Mouse (Mus musculus): ENCODE measurements around the gene Tcf19. TPM values are rescaled to one million over a fixed set of nuclear protein-coding genes. Genes with fewer than 3 reads are reported as not detected.

Gene Tcf19
- total and polyA plus RNA-seq, 2 experiments from 2014 or later, result 16.6 to 30.9 TPM

GRCm38 (mm10) chr17:35506881-35507280 lies 9.7 kb downstream of the Tcf19 start:
- ATAC-seq, result no peak
- TF ChIP-seq CTCF (IDR thresholded peaks at IDR 0.05; ENCODE audit: low read depth), result no peak

DNA sequence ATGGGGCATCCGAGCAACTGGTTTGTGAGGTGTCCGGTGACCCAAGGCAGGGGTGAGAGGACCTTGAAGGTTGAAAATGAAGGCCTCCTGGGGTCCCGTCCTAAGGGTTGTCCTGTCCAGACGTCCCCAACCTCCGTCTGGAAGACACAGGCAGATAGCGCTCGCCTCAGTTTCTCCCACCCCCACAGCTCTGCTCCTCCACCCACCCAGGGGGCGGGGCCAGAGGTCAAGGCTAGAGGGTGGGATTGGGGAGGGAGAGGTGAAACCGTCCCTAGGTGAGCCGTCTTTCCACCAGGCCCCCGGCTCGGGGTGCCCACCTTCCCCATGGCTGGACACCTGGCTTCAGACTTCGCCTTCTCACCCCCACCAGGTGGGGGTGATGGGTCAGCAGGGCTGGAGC lies 10.8 kb downstream of the Tcf19 start, which contains the start of gene Pou5f1:
Gene Pou5f1, plus strand, starts transcription at position 243 of the 400 bp plus-strand sequence.
- H3K4me1 ChIP-seq (ENCODE audit: insufficient read depth, low read length), result no peaks in the 10 kb centered on the region
- H3K4me2 ChIP-seq (ENCODE audit: low read depth, low read length), result no peak within 1 kb of the TSS
- H3K4me3 ChIP-seq (ENCODE audit: low read length), result no peak within 1 kb of the TSS
- 31% methylated on average over 13 of the region's 13 CpGs for whole genome bisulfite sequencing
- TF ChIP-seq CTCF (IDR thresholded peaks at IDR 0.05; ENCODE audit: low read depth), result no peak
- H3K27me3 ChIP-seq (ENCODE audit: insufficient read depth, low read length), result peaks cover 5% of the 10 kb centered on the region; the same call in 1 of the 2 replicates
- no peak within 1 kb of the TSS for H3K9ac ChIP-seq (replicated peaks; ENCODE audit: low read length)
- DNase-seq (ENCODE audit: low spot score) (no peak), ATAC-seq (no peak)
- no peak within 1 kb of the TSS for H3K27ac ChIP-seq
- H3K9me3 ChIP-seq (ENCODE audit: low read length), result no peaks in the 10 kb centered on the region
- H3K36me3 ChIP-seq (ENCODE audit: insufficient read depth, low read length), result no peaks in the 10 kb centered on the region

More at GRCm38 (mm10) chr17:35506881-35507280, 9.7 kb downstream of the Tcf19 start:
- 21% methylated on average over 10 of the region's 10 CpGs for WGBS
- Histone ChIP-seq H3K27ac (no peak overlapping the region), H3K4me2 (ENCODE audit: low read depth, low read length) (no peak overlapping the region), H3K27me3 (ENCODE audit: insufficient read depth, low read length) (peaks cover 5% of the 10 kb centered on the region; the same call in 1 of the 2 replicates), H3K4me3 (ENCODE audit: low read length) (no peak overlapping the region), H3K4me1 (ENCODE audit: insufficient read depth, low read length) (no peaks in the 10 kb centered on the region), H3K9me3 (ENCODE audit: low read length) (no peaks in the 10 kb centered on the region), H3K36me3 (ENCODE audit: insufficient read depth, low read length) (no peaks in the 10 kb centered on the region), H3K9ac (replicated peaks; ENCODE audit: low read length) (no peak overlapping the region)
- no peak for DNase-seq (ENCODE audit: low spot score)

DNA sequence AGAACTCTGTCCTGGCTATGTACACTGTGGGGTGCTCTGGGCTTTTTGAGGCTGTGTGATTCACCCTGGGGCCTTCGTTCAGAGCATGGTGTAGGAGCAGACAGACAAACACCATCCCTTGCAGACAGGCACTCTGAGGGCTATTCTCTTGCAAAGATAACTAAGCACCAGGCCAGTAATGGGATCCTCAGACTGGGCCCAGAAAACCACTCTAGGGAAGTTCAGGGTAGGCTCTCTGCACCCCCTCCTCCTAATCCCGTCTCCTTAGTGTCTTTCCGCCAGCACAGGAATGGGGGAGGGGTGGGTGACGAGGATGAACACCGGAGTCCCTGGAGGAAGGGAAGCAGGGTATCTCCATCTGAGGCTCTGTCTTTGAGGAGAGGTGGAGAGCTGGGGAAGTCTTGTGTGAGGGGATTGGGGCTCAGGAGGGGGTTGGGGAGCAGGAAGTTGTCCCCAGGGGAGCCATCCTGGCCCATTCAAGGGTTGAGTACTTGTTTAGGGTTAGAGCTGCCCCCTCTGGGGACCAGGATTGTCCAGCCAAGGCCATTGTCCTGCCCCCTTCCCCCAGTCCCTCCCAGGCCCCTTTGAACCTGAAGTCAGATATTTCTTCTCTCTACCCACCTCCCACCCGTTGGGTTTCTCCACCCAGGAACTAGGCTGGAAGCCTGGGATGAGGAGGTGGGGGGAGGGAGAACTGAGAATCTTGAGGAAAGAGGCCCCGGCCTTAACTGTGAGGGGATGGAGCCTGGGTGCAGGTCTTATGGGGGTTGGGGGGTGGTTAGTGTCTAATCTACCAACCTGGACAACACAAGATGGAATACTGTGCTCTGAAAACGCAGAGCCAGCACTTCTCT lies 11.8 kb downstream of the Tcf19 start:
- Histone ChIP-seq H3K9me3 (ENCODE audit: low read length) (no peaks in the 10 kb centered on the region), H3K4me2 (ENCODE audit: low read depth, low read length) (no peak overlapping the region), H3K27ac (no peak overlapping the region), H3K36me3 (ENCODE audit: insufficient read depth, low read length) (no peaks in the 10 kb centered on the region), H3K9ac (replicated peaks; ENCODE audit: low read length) (no peak overlapping the region), H3K4me1 (ENCODE audit: insufficient read depth, low read length) (no peaks in the 10 kb centered on the region), H3K4me3 (ENCODE audit: low read length) (no peak overlapping the region), H3K27me3 (ENCODE audit: insufficient read depth, low read length) (peaks cover 5% of the 10 kb centered on the region; the same call in 1 of the 2 replicates)
- DNase-seq (ENCODE audit: low spot score) (no peak), ATAC-seq (no peak)
- no peak for TF ChIP-seq CTCF (IDR thresholded peaks at IDR 0.05; ENCODE audit: low read depth)
- 23% methylated on average over 8 of the region's 8 CpGs for WGBS

GRCm38 (mm10) chr17:35503849-35504248 lies 12.8 kb downstream of the Tcf19 start:
- no peak overlapping the region for H3K4me2 ChIP-seq (ENCODE audit: low read depth, low read length)
- ATAC-seq (no peak), DNase-seq (ENCODE audit: low spot score) (no peak)
- no peaks in the 10 kb centered on the region for H3K4me1 ChIP-seq (ENCODE audit: insufficient read depth, low read length)
- H3K27me3 ChIP-seq (ENCODE audit: insufficient read depth, low read length), result peaks cover 5% of the 10 kb centered on the region; the same call in 1 of the 2 replicates
- no peak overlapping the region for H3K4me3 ChIP-seq (ENCODE audit: low read length)
- no peak for TF ChIP-seq CTCF (IDR thresholded peaks at IDR 0.05; ENCODE audit: low read depth)
- H3K27ac ChIP-seq, result no peak overlapping the region
- no peaks in the 10 kb centered on the region for H3K9me3 ChIP-seq (ENCODE audit: low read length)
- WGBS, result 22% methylated on average over 5 of the region's 5 CpGs
- H3K9ac ChIP-seq (replicated peaks; ENCODE audit: low read length), result no peak overlapping the region
- H3K36me3 ChIP-seq (ENCODE audit: insufficient read depth, low read length), result no peaks in the 10 kb centered on the region

DNA sequence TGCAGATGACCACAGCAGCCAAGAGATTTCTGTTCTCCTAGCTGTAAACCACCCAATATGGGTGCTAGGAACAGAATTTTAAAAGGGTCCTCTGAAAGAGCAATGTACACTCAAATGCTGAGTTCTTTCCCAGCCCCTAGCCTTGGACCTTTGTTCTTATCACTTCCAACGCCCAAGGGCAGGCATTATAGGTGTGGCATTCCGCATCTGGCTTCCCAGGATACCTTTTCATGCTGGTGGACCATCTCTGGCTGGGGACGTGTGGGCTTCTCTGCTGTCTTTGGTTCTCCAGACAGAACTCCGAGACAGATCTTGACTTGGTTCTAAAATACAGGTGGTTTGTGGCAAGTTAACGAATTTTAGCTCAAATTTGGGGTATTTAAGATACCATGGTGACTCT lies 13.9 kb downstream of the Tcf19 start:
- H3K4me3 ChIP-seq (ENCODE audit: low read length), result no peak overlapping the region
- DNase-seq (ENCODE audit: low spot score) (no peak), ATAC-seq (no peak)
- no peak overlapping the region for H3K4me2 ChIP-seq (ENCODE audit: low read depth, low read length)
- H3K36me3 ChIP-seq (ENCODE audit: insufficient read depth, low read length), result no peaks in the 10 kb centered on the region
- H3K9ac ChIP-seq (replicated peaks; ENCODE audit: low read length), result no peak overlapping the region
- H3K4me1 ChIP-seq (ENCODE audit: insufficient read depth, low read length), result no peaks in the 10 kb centered on the region
- WGBS, result 52% methylated on average over 5 of the region's 5 CpGs
- H3K9me3 ChIP-seq (ENCODE audit: low read length), result no peaks in the 10 kb centered on the region
- no peak for TF ChIP-seq CTCF (IDR thresholded peaks at IDR 0.05; ENCODE audit: low read depth)
- H3K27me3 ChIP-seq (ENCODE audit: insufficient read depth, low read length), result peaks cover 5% of the 10 kb centered on the region; the same call in 1 of the 2 replicates
- H3K27ac ChIP-seq, result no peak overlapping the region

DNA sequence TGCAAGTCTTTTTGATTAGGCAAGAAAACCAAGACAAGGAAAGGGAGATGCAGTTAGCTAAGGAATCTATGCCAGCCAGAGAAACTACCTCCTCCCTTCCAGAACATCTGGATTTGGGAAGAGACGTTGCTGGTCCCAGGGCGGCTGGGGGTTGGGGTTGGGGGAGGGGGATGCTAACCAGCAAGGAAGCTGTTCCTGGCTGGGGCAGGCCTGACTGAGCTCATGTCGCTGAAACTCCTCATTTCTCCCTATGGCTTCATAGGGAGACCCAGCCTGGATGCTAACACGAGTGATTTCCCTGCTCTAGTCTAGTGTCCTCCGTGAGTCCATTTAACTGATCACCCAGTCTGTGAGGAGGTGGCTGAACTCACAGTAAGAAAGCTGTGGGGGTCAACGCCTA lies 14.4 kb downstream of the Tcf19 start:
- 10% methylated on average over 6 of the region's 6 CpGs for WGBS

GRCm38 (mm10) chr17:35497124-35497523 lies 19.5 kb downstream of the Tcf19 start:
- H3K9ac ChIP-seq (replicated peaks; ENCODE audit: low read length), result no peak overlapping the region
- no peak for TF ChIP-seq CTCF (IDR thresholded peaks at IDR 0.05; ENCODE audit: low read depth)
- WGBS, result 98% methylated on average over 7 of the region's 7 CpGs
- no peaks in the 10 kb centered on the region for H3K9me3 ChIP-seq (ENCODE audit: low read length)
- H3K4me3 ChIP-seq (ENCODE audit: low read length), result no peak overlapping the region
- DNase-seq (ENCODE audit: low spot score) (no peak), ATAC-seq (no peak)
- no peaks in the 10 kb centered on the region for H3K36me3 ChIP-seq (ENCODE audit: insufficient read depth, low read length)
- H3K4me2 ChIP-seq (ENCODE audit: low read depth, low read length), result no peak overlapping the region
- H3K27me3 ChIP-seq (ENCODE audit: insufficient read depth, low read length), result no peaks in the 10 kb centered on the region
- H3K4me1 ChIP-seq (ENCODE audit: insufficient read depth, low read length), result no peaks in the 10 kb centered on the region
- H3K27ac ChIP-seq, result no peak overlapping the region

More for the DNA sequence above, 14.4 kb downstream of the Tcf19 start:
- H3K4me1 ChIP-seq (ENCODE audit: insufficient read depth, low read length), result no peaks in the 10 kb centered on the region
- H3K9me3 ChIP-seq (ENCODE audit: low read length), result no peaks in the 10 kb centered on the region
- no peak overlapping the region for H3K4me2 ChIP-seq (ENCODE audit: low read depth, low read length)
- no peak overlapping the region for H3K4me3 ChIP-seq (ENCODE audit: low read length)
- no peak for ATAC-seq
- H3K9ac ChIP-seq (replicated peaks; ENCODE audit: low read length), result no peak overlapping the region
- no peaks in the 10 kb centered on the region for H3K36me3 ChIP-seq (ENCODE audit: insufficient read depth, low read length)
- DNase-seq (ENCODE audit: low spot score), result no peak
- no peak for TF ChIP-seq CTCF (IDR thresholded peaks at IDR 0.05; ENCODE audit: low read depth)
- no peak overlapping the region for H3K27ac ChIP-seq
- peaks cover 5% of the 10 kb centered on the region; the same call in 1 of the 2 replicates for H3K27me3 ChIP-seq (ENCODE audit: insufficient read depth, low read length)

All from hindbrain, postnatal 0 days (tissue).